Mouse (Mus musculus): ENCODE measurements around the gene Tm7sf2.

DNA sequence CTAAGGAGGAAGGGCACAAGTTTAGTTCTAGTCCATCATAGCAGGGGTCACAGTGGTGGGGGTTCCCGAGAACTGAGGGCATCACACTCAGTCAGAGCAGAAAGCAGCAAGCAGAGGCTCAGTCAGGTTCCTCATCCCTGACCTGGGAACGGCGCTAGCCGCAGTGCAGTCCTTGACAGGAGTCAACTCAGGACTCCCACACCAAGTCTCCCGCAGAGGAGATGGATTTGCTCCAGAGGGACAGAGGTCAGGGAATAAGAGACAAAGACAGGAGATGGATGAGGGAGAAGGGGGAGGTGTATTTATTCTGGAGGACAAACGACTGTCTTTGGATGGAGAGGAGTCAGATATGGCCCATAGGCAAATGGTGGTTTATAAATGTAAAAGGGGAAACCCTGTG is 44.9 kb upstream of the Tm7sf2 start:
- TF ChIP-seq GATA1 (IDR thresholded peaks at IDR 0.05; ENCODE audit: borderline replicate concordance, low read length) = no peak
- no peak for TF ChIP-seq FLI1 (IDR thresholded peaks at IDR 0.05; ENCODE audit: low read length)
